Mouse (Mus musculus): ENCODE data around the gene Gdi2.

DNA sequence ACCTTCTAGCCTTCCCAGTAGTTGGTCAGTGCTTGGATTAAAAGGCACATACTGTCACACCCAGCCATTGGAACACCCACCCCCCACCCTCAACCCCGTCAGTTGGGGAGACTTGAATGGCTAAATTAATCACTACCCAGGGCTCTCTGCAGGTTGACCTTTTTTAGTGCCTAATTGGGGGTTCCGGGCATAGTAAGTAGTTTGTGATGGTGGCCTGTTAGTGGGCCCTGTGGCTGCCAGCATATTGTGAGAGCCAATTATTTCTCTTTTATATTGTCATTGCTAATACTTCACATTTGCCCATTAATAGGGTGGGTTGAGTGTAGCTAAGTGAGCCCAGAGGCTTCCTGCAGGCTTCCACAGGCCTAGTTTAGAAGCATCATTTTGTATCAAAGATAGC, 2.3 kb downstream of the Gdi2 start:
- TF ChIP-seq EP300 (IDR thresholded peaks at IDR 0.05; ENCODE audit: insufficient read depth, low read depth, low read length) = no peak
- no peak for TF ChIP-seq POLR2A (IDR thresholded peaks at IDR 0.05; ENCODE audit: insufficient read depth, low read depth, low read length)
- TF ChIP-seq CTCF (IDR thresholded peaks at IDR 0.05) = no peak

Data from heart, adult 2 months (tissue).